Mouse (Mus musculus) brain, embryonic 14.5 days (tissue): ENCODE data around the gene Cntn3.

Experiments used
- CTCF ChIP-seq: fragments of 200-500 bp; IDR thresholded peaks from 2 replicates; pipeline ENCODE4 v1.5.1; 2012; ENCODE audit warnings: inconsistent platforms, mild to moderate bottlenecking, moderate library complexity, borderline replicate concordance; ENCODE audit not compliant: insufficient read depth, insufficient read length; ENCODE audit errors: extremely low read depth
- POLR2A ChIP-seq: fragments of 200-500 bp; IDR thresholded peaks from 2 replicates; pipeline ENCODE4 v1.6.1; 2012; ENCODE audit warnings: mild to moderate bottlenecking, inconsistent platforms, borderline replicate concordance; ENCODE audit not compliant: poor library complexity, insufficient read depth, insufficient read length, severe bottlenecking; ENCODE audit errors: extremely low read depth

GRCm38 (mm10) chr6:102565228-102565627 is 7.7 kb downstream of the Cntn3 start:
- TF ChIP-seq POLR2A (no peak), CTCF (no peak)
